Mouse (Mus musculus): ENCODE measurements around the gene Tanc2. TPM values are rescaled to one million over a fixed set of nuclear protein-coding genes. Genes with fewer than 3 reads are reported as not detected.

Tanc2 gene
- polyA plus RNA-seq, 1 experiment = 52.1 TPM

DNA sequence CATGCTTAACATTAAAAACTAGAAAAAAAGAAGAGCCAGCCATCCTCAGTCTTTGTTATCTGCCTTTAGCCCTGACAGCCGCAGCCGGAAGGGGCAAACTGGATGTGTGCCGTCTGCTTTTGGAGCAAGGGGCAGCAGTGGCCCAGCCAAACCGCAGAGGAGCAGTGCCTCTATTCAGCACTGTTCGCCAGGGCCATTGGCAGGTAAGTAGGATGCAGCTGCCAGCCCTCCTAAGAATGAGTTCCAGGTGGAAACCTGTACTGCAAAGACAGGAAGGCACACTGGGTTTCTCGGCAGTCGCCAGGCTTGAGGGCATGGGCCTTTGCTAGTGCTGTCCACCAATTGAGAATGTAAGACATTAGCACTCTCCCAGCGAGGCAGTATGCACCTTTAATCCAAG is 319.1 kb downstream of the Tanc2 start:
- TF ChIP-seq POLR2A (IDR thresholded peaks at IDR 0.05; ENCODE audit: borderline replicate concordance, extremely low read depth, insufficient read depth, insufficient read length, poor library complexity, severe bottlenecking) = no peak
- TF ChIP-seq CTCF (IDR thresholded peaks at IDR 0.05; ENCODE audit: borderline replicate concordance, extremely low read depth, insufficient read depth, insufficient read length) = no peak
- DNase-seq (ENCODE audit: low read depth) = no peak

DNA sequence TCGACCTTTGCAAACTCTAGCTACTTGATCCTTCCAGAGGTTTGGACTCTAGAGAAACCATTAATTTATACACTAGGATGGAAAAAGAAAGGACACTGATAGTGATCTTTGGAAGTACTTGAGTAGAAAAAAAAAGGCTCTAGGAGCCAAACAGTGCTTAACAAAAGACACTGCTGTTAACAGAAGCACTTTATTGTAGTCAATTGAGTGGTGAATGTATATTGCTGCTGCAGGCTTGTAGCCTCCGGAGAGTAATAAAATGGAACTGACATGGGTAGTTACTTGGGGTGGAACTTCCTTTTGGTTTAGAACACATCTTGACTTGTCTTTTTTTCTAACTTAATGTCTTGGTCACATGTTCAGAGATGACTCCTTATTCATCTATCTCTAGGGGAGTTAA is 319.8 kb downstream of the Tanc2 start:
- no peak for DNase-seq (ENCODE audit: low read depth)
- no peak for TF ChIP-seq CTCF (IDR thresholded peaks at IDR 0.05; ENCODE audit: borderline replicate concordance, extremely low read depth, insufficient read depth, insufficient read length)
- no peak for TF ChIP-seq POLR2A (IDR thresholded peaks at IDR 0.05; ENCODE audit: borderline replicate concordance, extremely low read depth, insufficient read depth, insufficient read length, poor library complexity, severe bottlenecking)

DNA sequence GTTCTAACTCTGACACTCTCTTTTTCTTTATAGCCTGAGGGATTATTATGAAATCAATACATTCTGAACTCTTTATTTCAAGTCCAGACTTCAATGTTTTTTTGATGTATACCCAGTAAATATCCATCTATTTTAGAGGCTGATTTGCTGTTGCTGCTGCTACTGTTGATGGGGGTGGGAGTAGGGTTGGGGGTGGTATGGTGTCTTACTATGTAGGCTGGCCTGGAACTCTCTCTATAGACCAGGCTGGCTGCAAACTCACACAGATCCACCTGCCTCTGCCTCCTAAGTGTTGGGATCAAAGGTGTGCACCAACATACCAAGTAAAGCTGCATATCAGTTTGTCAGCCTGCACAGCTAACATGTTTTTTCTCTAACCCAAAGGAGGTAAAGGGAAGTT is 321.4 kb downstream of the Tanc2 start:
- TF ChIP-seq POLR2A (IDR thresholded peaks at IDR 0.05; ENCODE audit: borderline replicate concordance, extremely low read depth, insufficient read depth, insufficient read length, poor library complexity, severe bottlenecking) (no peak), CTCF (IDR thresholded peaks at IDR 0.05; ENCODE audit: borderline replicate concordance, extremely low read depth, insufficient read depth, insufficient read length) (no peak)
- DNase-seq (ENCODE audit: low read depth) = no peak

DNA sequence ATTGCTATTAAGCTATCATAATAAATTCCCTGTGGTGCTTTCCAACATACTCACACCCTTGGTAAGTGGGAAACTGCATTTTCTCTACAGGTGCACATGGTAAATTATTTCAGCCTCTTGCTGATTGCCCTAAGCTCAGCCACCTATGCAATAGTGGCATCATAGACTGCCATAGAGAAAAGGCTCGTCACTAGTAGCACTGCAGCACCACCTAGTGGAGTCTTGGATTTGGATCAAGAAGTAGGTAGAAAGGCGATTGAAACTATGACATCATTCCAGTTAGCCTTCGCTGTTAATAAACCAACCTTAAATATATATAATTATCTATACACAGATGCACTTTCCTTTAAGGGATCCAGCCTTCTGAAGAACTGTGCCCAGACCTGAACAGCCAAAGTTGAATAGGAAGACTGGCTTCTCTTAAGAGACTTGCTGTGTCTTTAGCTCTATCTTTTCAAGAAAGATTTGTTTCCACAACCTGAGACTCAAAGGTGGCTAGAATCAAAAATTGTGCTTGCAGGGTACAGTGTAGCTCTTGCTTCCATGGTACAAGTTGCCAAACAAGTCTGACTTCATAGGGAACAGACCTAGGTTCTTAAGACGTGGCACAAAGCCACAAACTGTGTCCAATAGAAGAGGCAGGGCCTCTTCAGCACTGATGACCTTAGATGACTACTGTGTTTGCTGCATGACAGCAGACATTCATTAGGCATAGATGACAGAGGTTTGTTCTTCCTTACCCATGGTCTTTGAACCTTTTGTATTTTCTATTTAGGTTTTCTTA is 322.0 kb downstream of the Tanc2 start:
- DNase-seq (ENCODE audit: low read depth) = peak; percentile 92
- TF ChIP-seq CTCF (IDR thresholded peaks at IDR 0.05; ENCODE audit: borderline replicate concordance, extremely low read depth, insufficient read depth, insufficient read length) (peak; percentile 84; the same call in 1 of the 2 replicates), POLR2A (IDR thresholded peaks at IDR 0.05; ENCODE audit: borderline replicate concordance, extremely low read depth, insufficient read depth, insufficient read length, poor library complexity, severe bottlenecking) (no peak)

DNA sequence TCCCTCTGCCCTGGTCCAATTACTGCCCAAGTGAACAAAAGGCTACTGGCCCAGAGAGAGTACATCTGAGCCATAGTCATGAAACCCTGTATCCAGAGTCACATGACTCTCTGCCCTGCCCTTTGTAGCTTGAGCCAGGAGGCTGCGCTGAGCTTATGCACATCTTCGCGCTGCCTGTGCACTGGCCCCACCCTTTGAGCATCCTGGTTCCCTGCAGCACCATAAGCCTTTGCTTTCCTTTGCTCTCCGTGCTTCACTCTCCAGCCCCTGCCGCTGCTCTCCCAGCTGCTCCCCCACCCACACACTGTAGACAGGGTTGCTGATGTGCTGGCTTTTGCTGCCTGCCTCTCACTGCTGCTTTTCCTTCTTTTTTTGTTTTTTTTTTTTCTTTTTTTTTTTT is 323.8 kb downstream of the Tanc2 start:
- DNase-seq (ENCODE audit: low read depth) = no peak

DNA sequence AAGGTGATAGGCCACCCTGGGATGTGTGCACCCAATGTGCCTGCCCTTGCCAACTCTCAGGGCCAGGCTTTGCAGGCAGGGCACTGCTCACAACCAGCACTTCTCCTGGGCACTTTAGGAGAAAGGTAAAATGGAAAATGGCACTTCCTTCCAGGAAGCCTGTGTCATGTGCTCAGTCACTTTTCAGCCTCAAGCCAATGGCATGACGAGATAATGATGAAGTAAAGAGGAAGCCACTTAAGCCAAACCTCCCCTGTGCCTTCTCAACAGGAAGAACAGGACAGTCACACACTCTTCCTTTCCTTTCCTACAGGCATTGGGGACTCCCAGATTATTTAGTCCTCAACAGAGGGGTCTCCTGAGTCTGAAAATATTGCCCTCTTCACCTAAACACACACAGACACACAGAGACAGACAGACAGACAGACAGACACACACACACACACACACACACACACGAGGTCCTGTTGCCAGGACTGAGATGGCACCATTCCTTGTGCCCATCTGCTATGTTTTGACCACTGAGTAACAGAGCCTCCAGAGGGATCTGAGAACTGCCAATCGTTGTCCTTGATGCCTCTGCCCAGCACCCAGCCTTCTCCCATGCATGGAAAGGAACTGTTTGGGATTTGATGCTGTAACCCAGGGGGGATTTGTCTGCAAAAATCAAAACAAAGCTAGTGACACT is 330.5 kb downstream of the Tanc2 start:
- TF ChIP-seq POLR2A (IDR thresholded peaks at IDR 0.05; ENCODE audit: borderline replicate concordance, extremely low read depth, insufficient read depth, insufficient read length, poor library complexity, severe bottlenecking) (no peak), CTCF (IDR thresholded peaks at IDR 0.05; ENCODE audit: borderline replicate concordance, extremely low read depth, insufficient read depth, insufficient read length) (no peak)
- DNase-seq (ENCODE audit: low read depth) = no peak

More for the DNA sequence above, 323.8 kb downstream of the Tanc2 start:
- no peak for TF ChIP-seq POLR2A (IDR thresholded peaks at IDR 0.05; ENCODE audit: borderline replicate concordance, extremely low read depth, insufficient read depth, insufficient read length, poor library complexity, severe bottlenecking)
- no peak for TF ChIP-seq CTCF (IDR thresholded peaks at IDR 0.05; ENCODE audit: borderline replicate concordance, extremely low read depth, insufficient read depth, insufficient read length)

DNA sequence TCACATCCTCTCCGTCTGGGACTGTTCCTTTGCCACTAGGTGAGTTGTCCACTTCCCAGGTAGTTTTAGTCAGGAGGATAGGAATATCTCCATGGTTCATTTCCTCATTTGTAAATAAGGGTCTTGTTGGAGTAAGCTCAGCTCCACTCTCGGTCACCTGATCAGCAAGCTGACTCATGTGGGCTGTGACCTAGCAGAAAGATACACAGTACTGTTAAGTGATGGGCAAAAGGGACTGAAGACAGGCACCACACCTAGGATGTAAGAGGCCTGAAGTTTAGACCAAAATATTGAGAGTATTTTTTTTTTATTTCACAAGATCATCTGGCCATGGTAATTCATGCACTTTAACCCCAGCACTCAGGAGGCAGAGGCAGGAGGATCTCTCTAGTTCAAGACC is 331.1 kb downstream of the Tanc2 start:
- DNase-seq (ENCODE audit: low read depth) = no peak
- TF ChIP-seq CTCF (IDR thresholded peaks at IDR 0.05; ENCODE audit: borderline replicate concordance, extremely low read depth, insufficient read depth, insufficient read length) = no peak
- no peak for TF ChIP-seq POLR2A (IDR thresholded peaks at IDR 0.05; ENCODE audit: borderline replicate concordance, extremely low read depth, insufficient read depth, insufficient read length, poor library complexity, severe bottlenecking)

DNA sequence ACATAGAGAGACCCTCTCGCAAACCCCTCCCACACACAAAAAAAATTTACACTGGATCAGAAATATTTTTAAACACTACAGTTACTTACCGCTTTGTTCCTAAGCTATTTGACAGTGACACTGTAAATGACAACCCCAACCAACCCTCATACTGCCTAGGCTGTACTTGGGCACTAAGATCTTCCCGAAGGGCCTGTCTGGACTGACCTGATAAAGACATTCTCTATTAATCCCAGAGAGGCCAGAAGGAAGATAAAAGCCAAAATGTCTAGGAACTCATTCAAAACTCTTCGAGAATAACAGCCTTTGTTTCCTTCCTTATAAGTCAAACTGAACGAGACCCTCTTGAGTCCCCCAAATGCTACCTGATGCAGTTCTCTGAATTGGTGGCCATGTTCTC is 331.5 kb downstream of the Tanc2 start:
- TF ChIP-seq POLR2A (IDR thresholded peaks at IDR 0.05; ENCODE audit: borderline replicate concordance, extremely low read depth, insufficient read depth, insufficient read length, poor library complexity, severe bottlenecking) (no peak), CTCF (IDR thresholded peaks at IDR 0.05; ENCODE audit: borderline replicate concordance, extremely low read depth, insufficient read depth, insufficient read length) (no peak)
- DNase-seq (ENCODE audit: low read depth) = no peak

DNA sequence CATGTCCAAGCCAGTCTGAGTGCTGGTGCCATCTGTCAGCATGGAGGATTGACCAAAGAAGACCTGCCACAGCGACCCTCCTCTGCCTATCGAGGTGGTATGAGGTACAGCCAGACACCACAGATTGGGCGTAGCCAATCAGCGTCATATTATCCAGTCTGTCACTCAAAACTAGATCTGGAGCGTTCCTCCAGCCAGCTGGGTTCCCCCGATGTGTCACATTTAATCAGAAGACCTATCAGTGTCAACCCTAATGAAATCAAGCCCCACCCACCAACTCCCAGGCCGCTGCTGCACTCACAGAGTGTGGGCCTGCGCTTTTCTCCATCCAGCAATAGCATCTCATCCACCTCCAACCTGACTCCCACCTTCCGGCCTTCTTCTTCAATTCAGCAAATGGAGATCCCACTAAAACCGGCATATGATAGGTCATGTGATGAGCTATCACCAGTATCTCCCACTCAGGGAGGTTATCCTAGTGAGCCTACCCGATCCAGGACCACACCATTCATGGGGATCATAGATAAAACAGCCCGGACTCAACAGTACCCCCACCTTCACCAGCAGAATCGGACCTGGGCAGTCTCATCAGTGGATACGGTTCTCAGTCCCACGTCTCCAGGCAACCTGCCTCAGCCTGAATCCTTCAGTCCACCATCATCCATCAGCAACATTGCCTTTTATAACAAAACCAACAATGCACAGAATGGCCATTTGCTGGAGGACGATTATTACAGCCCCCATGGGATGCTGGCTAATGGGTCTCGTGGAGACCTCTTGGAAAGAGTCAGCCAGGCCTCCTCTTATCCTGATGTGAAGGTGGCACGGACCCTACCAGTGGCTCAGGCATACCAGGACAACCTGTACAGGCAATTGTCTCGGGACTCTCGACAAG is 333.2 kb downstream of the Tanc2 start:
- DNase-seq (ENCODE audit: low read depth) = no peak
- TF ChIP-seq CTCF (IDR thresholded peaks at IDR 0.05; ENCODE audit: borderline replicate concordance, extremely low read depth, insufficient read depth, insufficient read length) (no peak), POLR2A (IDR thresholded peaks at IDR 0.05; ENCODE audit: borderline replicate concordance, extremely low read depth, insufficient read depth, insufficient read length, poor library complexity, severe bottlenecking) (no peak)

DNA sequence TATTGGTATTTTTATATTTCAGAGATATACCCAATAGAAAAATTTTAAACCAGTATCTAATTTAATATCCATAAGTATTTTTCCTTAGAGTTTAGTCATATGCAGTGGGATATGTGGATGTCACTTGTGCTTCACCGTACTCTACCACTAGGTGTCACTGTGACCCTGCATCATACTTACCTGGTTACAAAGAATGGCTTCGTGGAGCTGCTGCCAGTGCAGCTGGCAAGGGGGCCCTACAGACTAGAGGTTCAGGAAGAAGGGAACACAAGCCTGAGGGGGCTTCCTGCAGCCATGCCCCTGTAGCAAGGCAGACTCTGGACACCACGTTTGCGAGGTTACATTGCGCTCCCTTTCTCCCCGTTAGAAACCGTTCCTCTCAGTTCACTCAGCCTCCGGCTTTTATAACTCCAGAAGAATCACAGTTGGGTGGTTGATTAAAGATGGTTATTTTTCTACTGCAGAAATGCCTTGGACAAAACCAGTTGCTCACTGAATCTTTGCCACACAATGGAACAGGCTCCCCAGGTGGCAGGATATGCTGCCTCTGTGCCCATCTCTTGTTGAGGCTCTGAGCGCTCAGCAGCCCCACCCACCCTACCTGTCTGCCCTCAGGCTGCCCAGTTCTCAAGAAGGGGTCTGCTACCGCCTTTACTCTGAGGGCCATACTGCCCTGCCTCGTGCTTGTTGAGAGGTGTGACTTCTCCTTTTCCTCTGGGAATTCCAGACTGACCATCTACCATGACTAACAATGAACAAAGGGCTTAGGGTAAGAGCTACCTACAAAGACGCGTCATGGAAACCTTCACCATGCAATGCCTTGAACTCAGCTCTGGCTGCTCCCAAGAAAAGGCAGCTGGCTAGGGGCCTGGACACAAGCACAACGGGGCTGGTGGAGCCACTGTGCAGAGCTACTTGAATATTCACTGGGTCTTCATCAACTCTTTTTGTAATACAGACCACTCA is 337.6 kb downstream of the Tanc2 start:
- DNase-seq (ENCODE audit: low read depth) = peak; percentile 92
- TF ChIP-seq CTCF (IDR thresholded peaks at IDR 0.05; ENCODE audit: borderline replicate concordance, extremely low read depth, insufficient read depth, insufficient read length) = peak; percentile 86
- TF ChIP-seq POLR2A (IDR thresholded peaks at IDR 0.05; ENCODE audit: borderline replicate concordance, extremely low read depth, insufficient read depth, insufficient read length, poor library complexity, severe bottlenecking) = no peak

Data from brain, embryonic 14.5 days (tissue).